In the genomic region with DNA sequence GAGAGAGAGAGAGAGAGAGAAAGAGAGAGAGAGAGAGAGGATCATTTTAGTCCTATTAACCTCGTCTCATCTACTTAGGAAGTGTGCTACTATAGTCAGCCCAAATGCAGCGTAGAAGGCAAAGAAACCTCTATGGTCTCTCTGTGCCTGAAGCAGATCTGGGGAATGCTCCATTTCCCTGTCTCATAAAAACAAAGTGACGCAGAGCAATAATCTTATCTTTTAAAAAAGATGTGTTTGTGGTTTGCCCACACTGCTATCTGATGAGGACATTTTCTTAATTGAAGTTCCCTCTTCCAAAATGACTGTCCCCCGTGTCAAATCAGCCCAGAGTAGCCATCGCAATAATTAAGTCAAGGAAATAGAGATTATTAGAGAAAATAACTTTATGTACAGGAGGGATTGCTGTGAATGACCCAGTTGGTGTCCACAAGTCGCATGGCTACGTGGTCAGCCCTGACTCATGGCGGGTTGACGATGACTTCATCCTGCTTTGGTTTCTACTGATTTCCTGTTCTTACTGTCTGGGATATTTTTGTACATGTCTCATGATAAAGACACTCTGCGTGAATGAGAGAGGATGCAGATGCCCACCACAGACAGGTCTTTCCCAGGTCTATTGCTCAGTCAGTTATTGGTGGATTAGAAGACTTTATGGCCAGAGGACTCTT, we compare ENCODE assay signal across 17 mouse cellular contexts.
DNase-seq lines count a peak whose midpoint lies in the region; ATAC-seq and TF ChIP-seq lines count a peak whose summit lies in the region.
"Had no signal": no experiment of that assay in that cellular context is flagged by ENCODE, and none has a peak within 500 bp of the region (broad histone marks: within the 10 kb centered on the region; RNA-seq: fewer than 3 reads in every experiment).

No protein-coding gene starts in this region.

- peak overlapping the region; percentile 65 for H3K4me2 ChIP-seq in myocyte (ENCODE audit: low read depth)
- H3K4me2 ChIP-seq in midbrain, embryonic 14.5 days (ENCODE audit: low read length): no peak overlapping the region
- H3K4me2 ChIP-seq: heart, embryonic 11.5 days; limb, embryonic 13.5 days; midbrain, embryonic 12.5 days had no signal

- H3K4me3 ChIP-seq in G1E (ENCODE audit: low read depth, low read length) (peak overlapping the region; percentile 57; the same call in 1 of the 2 replicates), myocyte (no peak overlapping the region)
- no peak overlapping the region for H3K4me3 ChIP-seq in midbrain, embryonic 14.5 days (replicated peaks; ENCODE audit: low read depth, low read length)
- H3K4me3 ChIP-seq: limb, embryonic 13.5 days; midbrain, embryonic 12.5 days had no signal

- no peak overlapping the region for H3K27ac ChIP-seq in midbrain, embryonic 14.5 days (replicated peaks; ENCODE audit: low read depth, low read length)
- H3K27ac ChIP-seq: limb, embryonic 13.5 days had no signal

- H3K27me3 ChIP-seq in G1E (ENCODE audit: insufficient read depth, low read length) (peaks cover 2% of the 10 kb centered on the region; the same call in 1 of the 2 replicates), myocyte (ENCODE audit: control insufficient read depth, insufficient read depth, insufficient read length) (no peaks in the 10 kb centered on the region)
- H3K27me3 ChIP-seq in midbrain, embryonic 14.5 days (ENCODE audit: control insufficient read depth, insufficient read depth, low read length): no peaks in the 10 kb centered on the region
- H3K27me3 ChIP-seq: limb, embryonic 13.5 days; midbrain, embryonic 12.5 days had no signal

- peak; percentile 79 for ATAC-seq in G1E (ENCODE audit: extremely low read depth, insufficient number of reproducible peaks, low FRiP score, poor library complexity, severe bottlenecking)
- ATAC-seq in midbrain, embryonic 14.5 days (ENCODE audit: low FRiP score, low TSS enrichment): no peak

- no peaks in the 10 kb centered on the region for H3K9me3 ChIP-seq in G1E (replicated peaks)
- H3K9me3 ChIP-seq in midbrain, embryonic 14.5 days (ENCODE audit: control insufficient read depth, low read length): no peaks in the 10 kb centered on the region
- H3K9me3 ChIP-seq: limb, embryonic 13.5 days; midbrain, embryonic 12.5 days had no signal

- no peaks in the 10 kb centered on the region for H3K79me2 ChIP-seq in myocyte (ENCODE audit: control insufficient read depth, insufficient read depth)

- H3K9ac ChIP-seq in midbrain, embryonic 14.5 days (replicated peaks; ENCODE audit: low read length): no peak overlapping the region
- H3K9ac ChIP-seq: limb, embryonic 13.5 days; midbrain, embryonic 12.5 days had no signal

- H3K36me3 ChIP-seq in G1E (replicated peaks): no peaks in the 10 kb centered on the region
- no peaks in the 10 kb centered on the region for H3K36me3 ChIP-seq in myocyte (ENCODE audit: control insufficient read depth, insufficient read depth)
- H3K36me3 ChIP-seq in midbrain, embryonic 14.5 days (ENCODE audit: control insufficient read depth, insufficient read depth, low read length): no peaks in the 10 kb centered on the region
- H3K36me3 ChIP-seq: limb, embryonic 13.5 days; midbrain, embryonic 12.5 days had no signal

- peaks cover 84% of the 10 kb centered on the region for H3K4me1 ChIP-seq in G1E (ENCODE audit: insufficient read depth, low read depth, low read length)
- H3K4me1 ChIP-seq in midbrain, embryonic 14.5 days (ENCODE audit: control insufficient read depth, insufficient read depth, low read length): no peaks in the 10 kb centered on the region

- 86% methylated on average over 10 of the region's 10 CpGs for WGBS in midbrain, embryonic 14.5 days

- no peak overlapping the region for H3ac ChIP-seq in myocyte (ENCODE audit: control insufficient read depth, insufficient read length)

- TF ChIP-seq CTCF in G1E (IDR thresholded peaks at IDR 0.05; ENCODE audit: low read depth, low read length): no peak

- peak; percentile 24 for TF ChIP-seq POLR2A in myocyte (IDR thresholded peaks at IDR 0.05; ENCODE audit: insufficient read length, low read depth)

- peak; percentile 42 for DNase-seq in layer of hippocampus, adult 9-11 months
- DNase-seq in layer of hippocampus, postnatal 10 days (ENCODE audit: low spot score in 2 of 2): no peak
- DNase-seq in G1E (ENCODE audit: low spot score): peak; percentile 40
- DNase-seq in fibroblast of lung, adult 2 months (ENCODE audit: low read depth): peak; percentile 23
- no peak for DNase-seq in midbrain, embryonic 14.5 days
- no peak for DNase-seq in yolk sac, embryonic 10.5 days (ENCODE audit: low spot score)
- DNase-seq: cerebellum, adult 11 months; cerebellum, postnatal 25 days; gastrocnemius, postnatal 36 days; heart, postnatal 36 days; kidney, adult 8-10 months; kidney, postnatal 36 days; right cerebral cortex, postnatal 4 days had no signal

TF ChIP-seq in myocyte, 11 proteins besides CTCF, POLR2A, EP300 and RAD21:
- no peak for TF ChIP-seq E2F4 (IDR thresholded peaks at IDR 0.05; ENCODE audit: insufficient read depth)
- no peak for TF ChIP-seq MAX (IDR thresholded peaks at IDR 0.05; ENCODE audit: low read depth)
- no peak for TF ChIP-seq REST (IDR thresholded peaks at IDR 0.05; ENCODE audit: insufficient read depth, insufficient read length)
- TF ChIP-seq MYOG (IDR thresholded peaks at IDR 0.05; ENCODE audit: control insufficient read depth in 1 of 3, insufficient read depth in 1 of 3, insufficient read length in 2 of 3, low read depth in 2 of 3): peak in 1 of 3 experiments; percentile 19
- peak in 1 of 3 experiments; percentile 7 for TF ChIP-seq MYOD1 (IDR thresholded peaks at IDR 0.05; ENCODE audit: control insufficient read depth in 1 of 3, insufficient read length in 2 of 3, low read depth in 2 of 3)
- TF ChIP-seq CEBPB (IDR thresholded peaks at IDR 0.05; ENCODE audit: insufficient read depth, poor library complexity, severe bottlenecking): peak; percentile 54; the same call in 1 of the 2 replicates
- no peak for TF ChIP-seq TCF12 (IDR thresholded peaks at IDR 0.05; ENCODE audit: insufficient read depth, poor library complexity, severe bottlenecking)
- no peak for TF ChIP-seq SRF (IDR thresholded peaks at IDR 0.05; ENCODE audit: control insufficient read depth, insufficient read length, low read depth)
- TF ChIP-seq USF1 (IDR thresholded peaks at IDR 0.05; ENCODE audit: low read depth): no peak
- TF ChIP-seq POLR2AphosphoS2 (IDR thresholded peaks at IDR 0.05; ENCODE audit: insufficient read length, low read depth): no peak
- no peak for TF ChIP-seq TCF3 (IDR thresholded peaks at IDR 0.05; ENCODE audit: insufficient read length, low read depth)

Comparison
In these comparisons a context has a peak if more than half of its experiments do, and no peak if none do; other contexts are left out.
1. DNase-seq: peak in layer of hippocampus, adult 9-11 months (single experiment), G1E (single experiment) and fibroblast of lung, adult 2 months (single experiment); none in layer of hippocampus, postnatal 10 days (0 of 2), midbrain, embryonic 14.5 days (single experiment) and yolk sac, embryonic 10.5 days (single experiment).